Mouse (Mus musculus): ENCODE data around the gene Setd2. TPM values are rescaled to one million over a fixed set of nuclear protein-coding genes. Genes with fewer than 3 reads are reported as not detected.
A peak's percentile ranks its signal among the peaks of the same experiment; 100 is the strongest.

Gene Setd2
- polyA plus RNA-seq, 1 experiment from 2014 or later = 43.3 TPM

DNA sequence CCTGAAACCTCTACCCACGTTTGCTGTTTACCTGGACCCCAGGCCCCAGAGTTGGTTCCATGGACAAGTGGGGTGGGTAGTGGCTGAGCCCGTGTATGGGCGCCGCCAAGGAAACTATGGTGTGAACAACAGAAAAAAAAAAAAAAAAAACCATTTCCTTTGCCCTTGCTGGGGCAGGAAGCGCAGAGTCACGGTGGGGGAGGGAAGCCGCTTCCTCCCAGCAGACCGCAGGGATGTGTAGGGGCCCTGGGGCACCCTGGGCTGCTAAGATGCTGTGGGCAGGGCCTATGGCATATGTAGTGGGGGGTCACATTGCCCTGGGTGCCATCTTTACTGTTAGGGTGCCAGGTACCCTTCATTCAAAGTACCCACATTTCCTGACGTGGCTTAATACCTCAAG is 112.8 kb downstream of the Setd2 start:
- WGBS = 70% methylated on average over 8 of the region's 9 CpGs
- Histone ChIP-seq H3K4me1 (no peaks in the 10 kb centered on the region), H3K27me3 (peaks cover 5% of the 10 kb centered on the region; the same call in 1 of the 2 replicates), H3K9ac (no peak overlapping the region), H3K36me3 (no peaks in the 10 kb centered on the region), H3K27ac (no peak overlapping the region), H3K9me3 (no peaks in the 10 kb centered on the region), H3K4me3 (no peak overlapping the region), H3K4me2 (replicated peaks) (no peak overlapping the region)
- no peak for ATAC-seq (ENCODE audit: low FRiP score, low read depth)

DNA sequence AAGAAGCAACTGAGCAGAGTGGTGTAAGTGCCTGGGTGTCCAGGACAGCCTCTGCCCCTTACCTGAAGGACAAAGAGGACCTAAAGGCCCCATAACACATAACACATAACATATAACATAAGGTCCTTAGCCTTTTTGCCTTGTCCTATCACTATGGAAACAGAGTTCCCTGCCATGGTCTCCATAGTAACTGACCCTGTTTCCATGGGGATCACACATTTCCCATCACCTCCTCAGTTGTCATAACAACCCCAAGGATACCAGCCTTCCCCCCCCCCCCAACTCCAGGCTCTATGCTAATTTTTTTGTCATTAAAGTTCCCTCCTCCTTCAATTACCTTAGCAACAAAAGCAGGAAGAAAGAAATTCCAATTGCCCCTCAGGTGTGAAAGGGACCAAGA is 117.4 kb downstream of the Setd2 start:
- no peak overlapping the region for H3K4me3 ChIP-seq
- peaks cover 25% of the 10 kb centered on the region for H3K4me1 ChIP-seq
- no peak for ATAC-seq (ENCODE audit: low FRiP score, low read depth)

GRCm38 (mm10) chr9:110651931-110652722 is 119.7 kb downstream of the Setd2 start:
- peak overlapping the region; percentile 89 for H3K4me2 ChIP-seq (replicated peaks)
- H3K4me3 ChIP-seq = peak overlapping the region; percentile 53; the same call in 1 of the 2 replicates
- no peak for ATAC-seq (ENCODE audit: low FRiP score, low read depth)
- peaks cover 35% of the 10 kb centered on the region for H3K4me1 ChIP-seq
- H3K27ac ChIP-seq = no peak overlapping the region
- peak overlapping the region; percentile 25; the same call in 1 of the 2 replicates for H3K9ac ChIP-seq
- H3K36me3 ChIP-seq = no peaks in the 10 kb centered on the region
- 25% methylated on average over 13 of the region's 13 CpGs for WGBS
- H3K9me3 ChIP-seq = no peaks in the 10 kb centered on the region
- peaks cover 55% of the 10 kb centered on the region for H3K27me3 ChIP-seq

More for the DNA sequence above, 117.4 kb downstream of the Setd2 start:
- Histone ChIP-seq H3K27ac (no peak overlapping the region), H3K9me3 (no peaks in the 10 kb centered on the region), H3K36me3 (no peaks in the 10 kb centered on the region), H3K27me3 (peaks cover 50% of the 10 kb centered on the region), H3K4me2 (replicated peaks) (no peak overlapping the region), H3K9ac (no peak overlapping the region)

- Histone ChIP-seq H3K27me3 (peaks cover 55% of the 10 kb centered on the region), H3K9ac (peak overlapping the region; percentile 67), H3K4me2 (replicated peaks) (peak overlapping the region; percentile 89), H3K4me3 (peak overlapping the region; percentile 53), H3K36me3 (no peaks in the 10 kb centered on the region), H3K9me3 (no peaks in the 10 kb centered on the region), H3K27ac (no peak overlapping the region), H3K4me1 (peaks cover 44% of the 10 kb centered on the region)
- no peak for ATAC-seq (ENCODE audit: low FRiP score, low read depth)
- WGBS = 20% methylated on average over 14 of the region's 14 CpGs
Measured at GRCm38 (mm10) chr9:110652963-110653654, 120.7 kb downstream of the Setd2 start.

- peak within 1 kb of the TSS; percentile 53 for H3K4me3 ChIP-seq
- no peaks in the 10 kb centered on the region for H3K9me3 ChIP-seq
- ATAC-seq (ENCODE audit: low FRiP score, low read depth) = peak; percentile 75
- H3K4me2 ChIP-seq (replicated peaks) = peak within 1 kb of the TSS; percentile 89
- H3K27me3 ChIP-seq = peaks cover 55% of the 10 kb centered on the region
- no peak within 1 kb of the TSS for H3K27ac ChIP-seq
- H3K9ac ChIP-seq = peak within 1 kb of the TSS; percentile 67
- H3K36me3 ChIP-seq = no peaks in the 10 kb centered on the region
- peaks cover 45% of the 10 kb centered on the region for H3K4me1 ChIP-seq
- WGBS = under 1% methylated on average over 75 of the region's 75 CpGs
Measured at GRCm38 (mm10) chr9:110653655-110654461, 121.5 kb downstream of the Setd2 start, which contains the start of gene Nbeal2. Nbeal2 (minus strand) TSS chr9:110654161.

DNA sequence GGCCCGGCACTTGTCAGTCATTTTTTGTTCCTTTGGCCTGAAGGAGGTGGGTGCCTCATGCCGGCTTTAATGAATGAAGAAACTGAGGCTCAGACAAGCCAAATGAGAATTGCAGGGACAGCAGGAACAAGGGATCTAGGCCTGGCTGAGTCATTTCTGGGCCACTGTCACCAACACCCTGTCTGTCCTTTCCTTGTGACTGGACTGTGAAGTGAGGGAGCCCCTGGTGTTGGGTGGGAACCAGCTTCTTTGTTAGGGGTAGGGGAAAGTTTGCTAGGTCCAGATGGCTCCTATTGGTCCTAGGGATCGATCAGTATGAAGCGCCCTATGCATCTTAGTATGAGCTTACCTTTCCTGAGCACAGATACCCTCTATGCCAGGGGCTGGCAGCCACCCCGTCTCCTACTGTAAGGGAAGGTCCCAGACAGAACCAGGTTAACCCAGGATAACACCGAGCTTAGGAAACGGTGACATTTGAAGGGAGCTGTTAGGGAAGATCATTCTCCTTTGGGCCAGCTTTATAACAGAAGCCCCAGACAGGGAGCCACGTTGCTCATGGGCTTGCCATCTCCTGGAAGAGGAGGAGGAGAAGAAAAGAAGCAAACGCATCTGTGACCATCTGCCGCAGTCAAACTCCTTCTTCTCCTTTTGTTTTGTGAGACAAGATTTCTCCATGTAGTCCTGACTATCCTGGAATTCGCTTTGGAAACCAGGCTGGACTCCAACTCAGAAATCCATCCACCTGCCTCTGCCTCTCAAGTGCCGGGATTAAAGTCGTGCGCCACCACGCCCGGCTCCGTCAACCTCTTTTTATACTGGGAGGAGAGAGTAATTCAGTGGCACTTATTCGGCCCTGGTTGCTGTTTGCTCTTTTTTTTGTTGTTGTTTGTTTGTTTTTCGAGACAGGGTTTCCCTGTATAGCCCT is 122.6 kb downstream of the Setd2 start:
- WGBS = 81% methylated on average over 19 of the region's 19 CpGs
- Histone ChIP-seq H3K27ac (no peak overlapping the region), H3K9ac (no peak overlapping the region), H3K9me3 (no peaks in the 10 kb centered on the region), H3K4me3 (peak overlapping the region; percentile 53; the same call in 1 of the 2 replicates), H3K36me3 (no peaks in the 10 kb centered on the region), H3K27me3 (peaks cover 53% of the 10 kb centered on the region), H3K4me1 (peaks cover 45% of the 10 kb centered on the region), H3K4me2 (replicated peaks) (peak overlapping the region; percentile 89)
- no peak for ATAC-seq (ENCODE audit: low FRiP score, low read depth)

DNA sequence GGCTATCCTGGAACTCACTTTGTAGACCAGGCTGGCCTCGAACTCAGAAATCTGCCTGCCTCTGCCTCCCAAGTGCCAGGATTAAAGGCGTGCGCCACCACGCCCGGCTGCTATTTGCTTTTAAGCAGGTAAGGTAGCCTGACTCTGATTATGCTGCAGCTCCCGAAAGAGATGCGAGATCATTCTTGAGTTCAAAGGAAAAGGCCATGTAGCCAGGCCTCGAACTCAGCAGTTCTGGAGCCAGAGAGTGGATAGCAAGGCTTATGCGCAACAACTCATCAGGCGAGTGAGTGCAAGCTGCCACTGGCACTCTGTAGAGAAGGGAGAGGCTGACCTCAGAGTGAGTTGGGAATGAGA is 123.2 kb downstream of the Setd2 start:
- H3K27me3 ChIP-seq = peaks cover 46% of the 10 kb centered on the region
- H3K36me3 ChIP-seq = no peaks in the 10 kb centered on the region
- peak overlapping the region; percentile 70 for H3K4me3 ChIP-seq
- ATAC-seq (ENCODE audit: low FRiP score, low read depth) = no peak
- H3K27ac ChIP-seq = no peak overlapping the region
- no peaks in the 10 kb centered on the region for H3K9me3 ChIP-seq
- peaks cover 45% of the 10 kb centered on the region for H3K4me1 ChIP-seq
- no peak overlapping the region for H3K9ac ChIP-seq
- H3K4me2 ChIP-seq (replicated peaks) = peak overlapping the region; percentile 75
- WGBS = 83% methylated on average over 10 of the region's 10 CpGs

- H3K27ac ChIP-seq = peak within 1 kb of the TSS; percentile 69; the same call in 1 of the 2 replicates
- H3K9ac ChIP-seq = peak within 1 kb of the TSS; percentile 77
- peaks cover 37% of the 10 kb centered on the region for H3K27me3 ChIP-seq
- peak within 1 kb of the TSS; percentile 70 for H3K4me3 ChIP-seq
- H3K9me3 ChIP-seq = no peaks in the 10 kb centered on the region
- under 1% methylated on average over 52 of the region's 52 CpGs for WGBS
- peak within 1 kb of the TSS; percentile 75 for H3K4me2 ChIP-seq (replicated peaks)
- peaks cover 45% of the 10 kb centered on the region for H3K4me1 ChIP-seq
- ATAC-seq (ENCODE audit: low FRiP score, low read depth) = peak; percentile 96
- H3K36me3 ChIP-seq = no peaks in the 10 kb centered on the region
Measured at GRCm38 (mm10) chr9:110656249-110657221, 124.1 kb downstream of the Setd2 start, which contains the start of gene Ccdc12. Ccdc12 (plus strand) TSS chr9:110656503.

GRCm38 (mm10) chr9:110657474-110658078 is 125.2 kb downstream of the Setd2 start:
- Histone ChIP-seq H3K4me3 (peak overlapping the region; percentile 70), H3K4me1 (peaks cover 39% of the 10 kb centered on the region), H3K9ac (peak overlapping the region; percentile 77; the same call in 1 of the 2 replicates), H3K27ac (no peak overlapping the region), H3K9me3 (no peaks in the 10 kb centered on the region), H3K27me3 (peaks cover 27% of the 10 kb centered on the region), H3K36me3 (no peaks in the 10 kb centered on the region), H3K4me2 (replicated peaks) (peak overlapping the region; percentile 75)
- WGBS = 86% methylated on average over 13 of the region's 13 CpGs
- ATAC-seq (ENCODE audit: low FRiP score, low read depth) = no peak

- 89% methylated on average over 12 of the region's 12 CpGs for WGBS
- ATAC-seq (ENCODE audit: low FRiP score, low read depth) = no peak
- Histone ChIP-seq H3K36me3 (no peaks in the 10 kb centered on the region), H3K9ac (no peak overlapping the region), H3K27ac (no peak overlapping the region), H3K4me2 (replicated peaks) (no peak overlapping the region), H3K4me1 (peaks cover 22% of the 10 kb centered on the region), H3K4me3 (no peak overlapping the region), H3K27me3 (peaks cover 8% of the 10 kb centered on the region), H3K9me3 (no peaks in the 10 kb centered on the region)
Measured at GRCm38 (mm10) chr9:110659521-110659920, 127.1 kb downstream of the Setd2 start.

Data from limb, embryonic 13.5 days (tissue).